Comparison of ENCODE assay signal across 32 mouse cellular contexts in genomic region chr8:13353883-13354282, GRCm38 (mm10). TPM values are rescaled to one million over a fixed set of nuclear protein-coding genes. Genes with fewer than 3 reads are reported as not detected.
"Had no signal": no experiment of that assay in that cellular context is flagged by ENCODE, and none has a peak within 500 bp of the region (broad histone marks: within the 10 kb centered on the region; RNA-seq: fewer than 3 reads in every experiment).

No protein-coding gene starts in this region.

- H3K4me2 ChIP-seq: limb, embryonic 13.5 days; lung, embryonic 14.5 days; midbrain, embryonic 13.5 days had no signal

- H3K4me1 ChIP-seq: limb, embryonic 10.5 days; limb, embryonic 13.5 days; midbrain, embryonic 10.5 days; midbrain, embryonic 13.5 days had no signal

- ATAC-seq: intestine, postnatal 0 days; lung, postnatal 0 days; midbrain, embryonic 13.5 days; midbrain, embryonic 16.5 days had no signal

- DNase-seq: kidney, adult 2 months; kidney, postnatal 25 days; layer of hippocampus, adult 9-11 months; lung, embryonic 14.5 days; thymus, adult 2 months; thymus, postnatal 14 days; thymus, postnatal 4 days had no signal

- H3K4me3 ChIP-seq: limb, embryonic 10.5 days; limb, embryonic 13.5 days; midbrain, embryonic 10.5 days; midbrain, embryonic 13.5 days; myocyte had no signal

- H3K9ac ChIP-seq: limb, embryonic 13.5 days; lung, embryonic 14.5 days; midbrain, embryonic 13.5 days had no signal

- H3K9me3 ChIP-seq: limb, embryonic 10.5 days; limb, embryonic 13.5 days; megakaryocyte, embryonic 14.5 days; midbrain, embryonic 10.5 days; midbrain, embryonic 13.5 days had no signal

- H3K27me3 ChIP-seq: limb, embryonic 13.5 days; megakaryocyte, embryonic 14.5 days; midbrain, embryonic 13.5 days had no signal

- H3K27ac ChIP-seq: kidney, postnatal 0 days; limb, embryonic 10.5 days; limb, embryonic 13.5 days; macrophage; midbrain, embryonic 10.5 days; midbrain, embryonic 13.5 days; stomach, postnatal 0 days had no signal

RNA-seq across cellular contexts. Expression of gene Atp4b, which starts 42.7 kb away (rescaled TPM):
- total RNA-seq: layer of hippocampus, adult 18-20 months; layer of hippocampus, postnatal 25 days; left cerebral cortex, adult 18-20 months; left cerebral cortex, postnatal 25 days; monocyte, adult 5-6 weeks had no signal
- polyA plus RNA-seq: intestine, embryonic 14.5 days; intestine, postnatal 0 days; kidney, embryonic 14.5 days; limb, embryonic 10.5 days; limb, embryonic 13.5 days; liver, embryonic 14.5 days; lung, embryonic 14.5 days; lung, postnatal 0 days; macrophage; midbrain, embryonic 10.5 days; midbrain, embryonic 13.5 days; midbrain, embryonic 16.5 days; myocyte; neural tube, embryonic 11.5 days; neural tube, embryonic 14.5 days had no signal

RNA-seq across cellular contexts. Expression of gene Grk1, which starts 51.0 kb away (rescaled TPM):
- total RNA-seq: layer of hippocampus, adult 18-20 months; layer of hippocampus, postnatal 25 days; left cerebral cortex, adult 18-20 months; left cerebral cortex, postnatal 25 days; monocyte, adult 5-6 weeks had no signal
- polyA plus RNA-seq: intestine, embryonic 14.5 days; intestine, postnatal 0 days; kidney, embryonic 14.5 days; lung, embryonic 14.5 days; lung, postnatal 0 days; macrophage; midbrain, embryonic 10.5 days; midbrain, embryonic 16.5 days; neural tube, embryonic 11.5 days; neural tube, embryonic 14.5 days; small intestine, adult 2 months; spleen, adult 2 months; stomach, embryonic 14.5 days; stomach, postnatal 0 days had no signal
